Mouse (Mus musculus) erythroblast, embryonic 14.5 days (primary cell): ENCODE measurements around the gene Ifrd1.
"Not testable (repeated sequence)": the region's sequence is repeated elsewhere in the genome, so short reads cannot be mapped to it uniquely, and the experiment has no call there.

Experiments
- GATA1 ChIP-seq: IDR thresholded peaks from 2 replicates; pipeline ENCODE4 v1.6.1; 2012; ENCODE audit warnings: low read length, inconsistent platforms, mixed read lengths
- TAL1 ChIP-seq: IDR thresholded peaks from 3 replicates; pipeline ENCODE4 v1.6.1; 2012; ENCODE audit warnings: low read length, inconsistent platforms, mixed read lengths

- not testable (repeated sequence) for TF ChIP-seq GATA1, TAL1
These were observed 73.1 kb downstream of the Ifrd1 start for GRCm38 (mm10) chr12:40175171-40175570.
